9 mouse cellular contexts compared by ENCODE assay signal in the genomic region with DNA sequence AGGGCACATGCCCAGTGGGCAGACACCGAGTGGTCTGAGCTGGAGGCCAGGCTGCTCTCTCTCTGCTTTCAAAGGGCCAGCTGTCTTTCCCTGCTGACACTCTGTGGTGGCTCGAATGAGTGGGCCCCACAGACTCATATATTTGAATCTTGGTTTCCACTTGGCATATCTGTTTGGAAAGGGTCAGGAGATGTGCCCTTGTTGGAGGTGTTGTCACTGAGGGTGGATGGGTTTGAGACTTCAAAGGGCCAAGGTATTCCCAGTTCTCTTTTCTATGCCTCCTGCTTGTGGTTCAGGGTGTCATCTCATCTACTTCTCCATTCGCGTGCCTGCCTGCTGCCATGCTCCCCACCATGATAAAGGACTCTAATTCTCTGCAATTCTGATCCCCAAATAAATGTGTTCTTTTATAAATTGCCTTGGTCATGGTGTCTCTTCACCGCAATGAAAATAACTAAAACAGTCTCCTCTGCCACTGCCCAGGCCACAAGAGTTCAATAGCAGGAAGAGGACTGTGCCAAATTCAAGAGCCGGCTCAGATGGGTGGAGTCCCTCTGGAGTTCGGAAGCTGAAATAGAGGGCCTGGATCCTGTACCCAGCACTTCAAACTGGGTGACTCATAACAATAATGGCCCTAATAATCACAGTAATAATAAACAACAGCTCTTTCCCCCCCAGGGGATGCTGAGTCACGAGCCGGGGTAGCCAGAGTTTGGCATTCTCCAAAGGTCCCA. TPM values are rescaled to one million over a fixed set of nuclear protein-coding genes. Genes with fewer than 3 reads are reported as not detected.
DNase-seq lines count a peak whose midpoint lies in the region; ATAC-seq and TF ChIP-seq lines count a peak whose summit lies in the region.
"Had no signal": no experiment of that assay in that cellular context is flagged by ENCODE, and none has a peak within 500 bp of the region (broad histone marks: within the 10 kb centered on the region; RNA-seq: fewer than 3 reads in every experiment).

No protein-coding gene starts in this region.

- ATAC-seq in heart, embryonic 15.5 days (replicated peaks; ENCODE audit: insufficient number of reproducible peaks, insufficient read depth, low FRiP score, low read depth), result no peak
- ATAC-seq in midbrain, embryonic 11.5 days (ENCODE audit: low FRiP score), result no peak
- ATAC-seq: forebrain, embryonic 13.5 days had no signal

- WGBS in heart, embryonic 15.5 days, result 55% methylated on average over 9 of the region's 9 CpGs
- WGBS in midbrain, embryonic 11.5 days, result 78% methylated on average over 9 of the region's 9 CpGs

- H3K9me3 ChIP-seq in heart, embryonic 15.5 days (replicated peaks), result no peaks in the 10 kb centered on the region
- no peaks in the 10 kb centered on the region for H3K9me3 ChIP-seq in midbrain, embryonic 11.5 days (ENCODE audit: control insufficient read depth, low read length)
- H3K9me3 ChIP-seq: forebrain, embryonic 13.5 days had no signal

- H3K9ac ChIP-seq in heart, embryonic 15.5 days, result no peak overlapping the region
- H3K9ac ChIP-seq in midbrain, embryonic 11.5 days (ENCODE audit: low read length), result no peak overlapping the region
- H3K9ac ChIP-seq: forebrain, embryonic 13.5 days had no signal

- intact Hi-C loops in gastrocnemius, adult 2 months (cut with DNase I), result loop anchor here (5.0 kb wide), 2 partner anchors 42 to 102 kb away; a partner anchor contains a TSS

- no peak overlapping the region for H3K4me3 ChIP-seq in gastrocnemius, adult 2 months
- no peak overlapping the region for H3K4me3 ChIP-seq in heart, embryonic 15.5 days
- no peak overlapping the region for H3K4me3 ChIP-seq in midbrain, embryonic 11.5 days (ENCODE audit: low read depth, low read length)
- H3K4me3 ChIP-seq: forebrain, embryonic 13.5 days had no signal

- TF ChIP-seq CTCF in gastrocnemius, adult 2 months (IDR thresholded peaks at IDR 0.05), result 0 out of 2 replicates have a peak, but pooled peaks have one; percentile 0

- no peaks in the 10 kb centered on the region for H3K27me3 ChIP-seq in heart, embryonic 15.5 days
- H3K27me3 ChIP-seq in midbrain, embryonic 11.5 days (ENCODE audit: control insufficient read depth, insufficient read depth, low read length), result no peaks in the 10 kb centered on the region
- H3K27me3 ChIP-seq: forebrain, embryonic 13.5 days had no signal

- peaks cover 17% of the 10 kb centered on the region for H3K36me3 ChIP-seq in heart, embryonic 15.5 days
- H3K36me3 ChIP-seq in midbrain, embryonic 11.5 days (ENCODE audit: control insufficient read depth, insufficient read depth, low read length), result peaks cover 7% of the 10 kb centered on the region; the same call in 1 of the 2 replicates

- H3K4me2 ChIP-seq in heart, embryonic 15.5 days, result no peak overlapping the region
- H3K4me2 ChIP-seq in midbrain, embryonic 11.5 days, result no peak overlapping the region
- H3K4me2 ChIP-seq: forebrain, embryonic 13.5 days had no signal

- peak; percentile 74 for DNase-seq in gastrocnemius, adult 2 months
- no peak for DNase-seq in gastrocnemius, postnatal 4 days (ENCODE audit: low spot score in 2 of 2)
- DNase-seq in MEL-GATA-1-ER (ENCODE audit: extremely low read depth, low read depth), result peak; percentile 63
- DNase-seq in lung, postnatal 10 days, result peak; percentile 70
- DNase-seq in midbrain, embryonic 11.5 days (ENCODE audit: low spot score, missing footprints), result no peak
- no peak for DNase-seq in cerebellum, adult 11 months
- DNase-seq in frontal cortex, postnatal 25 days (ENCODE audit: low spot score in 2 of 2), result no peak

- peaks cover 29% of the 10 kb centered on the region for H3K4me1 ChIP-seq in heart, embryonic 15.5 days (replicated peaks)
- H3K4me1 ChIP-seq in midbrain, embryonic 11.5 days (ENCODE audit: control insufficient read depth, insufficient read depth, low read length), result 0 out of 2 replicates have a peak, but pooled peaks cover 4% of the 10 kb centered on the region

- peak overlapping the region; percentile 84 for H3K27ac ChIP-seq in gastrocnemius, adult 2 months
- H3K27ac ChIP-seq in heart, embryonic 15.5 days, result 0 out of 2 replicates have a peak overlapping the region, but pooled peaks have one; percentile 17
- H3K27ac ChIP-seq in midbrain, embryonic 11.5 days (ENCODE audit: low read depth, low read length), result no peak overlapping the region
- H3K27ac ChIP-seq: forebrain, embryonic 13.5 days had no signal

RNA-seq across cellular contexts. Expression of a gene that starts 3.7 kb away (rescaled TPM):
- total RNA-seq in gastrocnemius, adult 2 months (2021), result 1 to 10 TPM; 4.4 to 5.9 TPM
- 1 to 10 TPM; 9.3 TPM for total RNA-seq in gastrocnemius, postnatal 4 days (2021)
- polyA plus RNA-seq in heart, embryonic 15.5 days (2015; fragmentation: Nextera tagmentation; extraction: Ambion mirVana), result 12.2 and 16.6 TPM in 2 replicates
- polyA plus RNA-seq in midbrain, embryonic 11.5 days (2014; fragmentation: Nextera tagmentation; extraction: Ambion mirVana), result 6.1 and 7.1 TPM in 2 replicates

RNA-seq across cellular contexts. Expression of a gene that starts 15.0 kb away (rescaled TPM):
- total RNA-seq in gastrocnemius, adult 2 months (2021), result 100 to 1,000 TPM; 116 to 139 TPM
- total RNA-seq in gastrocnemius, postnatal 4 days (2021), result 100 to 1,000 TPM; 160 to 163 TPM
- polyA plus RNA-seq in heart, embryonic 15.5 days (2015; fragmentation: Nextera tagmentation; extraction: Ambion mirVana), result 203 and 229 TPM in 2 replicates
- polyA plus RNA-seq in midbrain, embryonic 11.5 days (2014; fragmentation: Nextera tagmentation; extraction: Ambion mirVana), result 297 and 318 TPM in 2 replicates

RNA-seq across cellular contexts. Expression of a gene that starts 30.8 kb away (rescaled TPM):
- 10 to 100 TPM; 39.0 to 66.8 TPM for total RNA-seq in gastrocnemius, adult 2 months (2021)
- total RNA-seq in gastrocnemius, postnatal 4 days (2021), result 10 to 100 TPM; 11.6 to 13.8 TPM
- 13.0 and 13.5 TPM in 2 replicates for polyA plus RNA-seq in heart, embryonic 15.5 days (2015; fragmentation: Nextera tagmentation; extraction: Ambion mirVana)
- 5.0 and 6.5 TPM in 2 replicates for polyA plus RNA-seq in midbrain, embryonic 11.5 days (2014; fragmentation: Nextera tagmentation; extraction: Ambion mirVana)

RNA-seq across cellular contexts. Expression of a gene that starts 43.0 kb away (rescaled TPM):
- total RNA-seq in gastrocnemius, adult 2 months (2021), result 10 to 100 TPM; 17.1 to 19.5 TPM
- 10 to 100 TPM; 33.0 to 37.3 TPM for total RNA-seq in gastrocnemius, postnatal 4 days (2021)
- polyA plus RNA-seq in heart, embryonic 15.5 days (2015; fragmentation: Nextera tagmentation; extraction: Ambion mirVana), result 33.5 and 53.2 TPM in 2 replicates
- polyA plus RNA-seq in midbrain, embryonic 11.5 days (2014; fragmentation: Nextera tagmentation; extraction: Ambion mirVana), result 66.0 and 76.1 TPM in 2 replicates

RNA-seq across cellular contexts. Expression of a gene that starts 43.0 kb away (rescaled TPM):
- total RNA-seq in gastrocnemius, adult 2 months (2021), result 1 to 10 TPM; 1.2 to 1.6 TPM
- total RNA-seq in gastrocnemius, postnatal 4 days (2021), result 1 to 10 TPM; 1.3 to 1.7 TPM
- polyA plus RNA-seq in heart, embryonic 15.5 days (2015; fragmentation: Nextera tagmentation; extraction: Ambion mirVana), result 1.1 and 2.3 TPM in 2 replicates
- 2.0 and 2.1 TPM in 2 replicates for polyA plus RNA-seq in midbrain, embryonic 11.5 days (2014; fragmentation: Nextera tagmentation; extraction: Ambion mirVana)

Comparison
In these comparisons a context has a peak if more than half of its experiments do, and no peak if none do; other contexts are left out.
1. DNase-seq: peak in gastrocnemius, adult 2 months (single experiment), MEL-GATA-1-ER (single experiment) and lung, postnatal 10 days (single experiment); none in gastrocnemius, postnatal 4 days (0 of 2), midbrain, embryonic 11.5 days (single experiment), cerebellum, adult 11 months (single experiment) and frontal cortex, postnatal 25 days (0 of 2).